Mouse (Mus musculus): Measurements from ENCODE around the gene Rfx8. TPM values are rescaled to one million over a fixed set of nuclear protein-coding genes. Genes with fewer than 3 reads are reported as not detected.

Rfx8 gene
- polyA plus RNA-seq, 1 experiment: 0.16 TPM

GRCm38 (mm10) chr1:39691974-39692373 is 28.8 kb downstream of the Rfx8 start:
- Histone ChIP-seq H3K4me3 (no peak overlapping the region), H3K36me3 (ENCODE audit: control insufficient read depth, insufficient read depth) (no peaks in the 10 kb centered on the region), H3K4me2 (ENCODE audit: low read depth) (no peak overlapping the region)

DNA sequence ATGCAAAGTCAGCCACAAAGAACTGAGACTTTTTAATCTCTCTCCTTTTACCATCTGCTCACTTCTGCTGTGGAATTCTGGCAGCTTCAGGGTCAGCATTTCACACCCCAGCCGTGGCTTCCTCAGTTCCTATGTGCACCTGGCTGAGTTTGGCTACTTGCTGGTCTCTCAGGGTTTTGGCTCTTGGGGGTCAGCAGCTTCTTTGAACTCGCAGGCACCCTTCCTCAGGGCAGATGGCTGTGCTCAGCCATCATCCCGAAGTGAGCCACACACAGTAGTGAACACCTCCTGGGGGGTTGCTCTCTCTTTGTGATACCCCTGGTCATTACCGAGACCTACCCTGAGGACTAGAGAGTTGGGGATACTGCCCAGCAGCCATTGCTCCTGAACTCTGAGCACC is 29.7 kb downstream of the Rfx8 start:
- Histone ChIP-seq H3K36me3 (ENCODE audit: control insufficient read depth, insufficient read depth) (no peaks in the 10 kb centered on the region), H3K27me3 (ENCODE audit: control insufficient read depth, insufficient read depth, insufficient read length) (no peaks in the 10 kb centered on the region)
- TF ChIP-seq POLR2A (IDR thresholded peaks at IDR 0.05; ENCODE audit: insufficient read length, low read depth): no peak
- TF ChIP-seq MAX (IDR thresholded peaks at IDR 0.05; ENCODE audit: low read depth): no peak
- TF ChIP-seq MYOD1 (IDR thresholded peaks at IDR 0.05; ENCODE audit: control insufficient read depth in 1 of 3, insufficient read length in 2 of 3, low read depth in 2 of 3): no peak
- TF ChIP-seq SRF (IDR thresholded peaks at IDR 0.05; ENCODE audit: control insufficient read depth, insufficient read length, low read depth): no peak
- no peak for TF ChIP-seq TCF12 (IDR thresholded peaks at IDR 0.05; ENCODE audit: insufficient read depth, poor library complexity, severe bottlenecking)
- TF ChIP-seq CEBPB (IDR thresholded peaks at IDR 0.05; ENCODE audit: insufficient read depth, poor library complexity, severe bottlenecking): no peak
- TF ChIP-seq USF1 (IDR thresholded peaks at IDR 0.05; ENCODE audit: low read depth): no peak
- TF ChIP-seq POLR2AphosphoS2 (IDR thresholded peaks at IDR 0.05; ENCODE audit: insufficient read length, low read depth): no peak
- no peak for TF ChIP-seq MYOG (IDR thresholded peaks at IDR 0.05; ENCODE audit: control insufficient read depth in 1 of 3, insufficient read depth in 1 of 3, insufficient read length in 2 of 3, low read depth in 2 of 3)
- TF ChIP-seq E2F4 (IDR thresholded peaks at IDR 0.05; ENCODE audit: insufficient read depth): no peak
- TF ChIP-seq REST (IDR thresholded peaks at IDR 0.05; ENCODE audit: insufficient read depth, insufficient read length): no peak
- no peak for TF ChIP-seq TCF3 (IDR thresholded peaks at IDR 0.05; ENCODE audit: insufficient read length, low read depth)

More at GRCm38 (mm10) chr1:39691974-39692373, 28.8 kb downstream of the Rfx8 start:
- Histone ChIP-seq H3K27me3 (ENCODE audit: control insufficient read depth, insufficient read depth, insufficient read length) (no peaks in the 10 kb centered on the region), H3ac (ENCODE audit: control insufficient read depth, insufficient read length) (no peak overlapping the region), H3K79me2 (ENCODE audit: control insufficient read depth, insufficient read depth) (no peaks in the 10 kb centered on the region)
- TF ChIP-seq CEBPB (IDR thresholded peaks at IDR 0.05; ENCODE audit: insufficient read depth, poor library complexity, severe bottlenecking) (no peak), USF1 (IDR thresholded peaks at IDR 0.05; ENCODE audit: low read depth) (no peak), POLR2A (IDR thresholded peaks at IDR 0.05; ENCODE audit: insufficient read length, low read depth) (no peak), MYOD1 (IDR thresholded peaks at IDR 0.05; ENCODE audit: control insufficient read depth in 1 of 3, insufficient read length in 2 of 3, low read depth in 2 of 3) (peak; percentile 89 to 97 (median 94)), REST (IDR thresholded peaks at IDR 0.05; ENCODE audit: insufficient read depth, insufficient read length) (no peak), MAX (IDR thresholded peaks at IDR 0.05; ENCODE audit: low read depth) (no peak), TCF3 (IDR thresholded peaks at IDR 0.05; ENCODE audit: insufficient read length, low read depth) (no peak), E2F4 (IDR thresholded peaks at IDR 0.05; ENCODE audit: insufficient read depth) (no peak), TCF12 (IDR thresholded peaks at IDR 0.05; ENCODE audit: insufficient read depth, poor library complexity, severe bottlenecking) (peak; percentile 51), POLR2AphosphoS2 (IDR thresholded peaks at IDR 0.05; ENCODE audit: insufficient read length, low read depth) (no peak), SRF (IDR thresholded peaks at IDR 0.05; ENCODE audit: control insufficient read depth, insufficient read length, low read depth) (no peak), MYOG (IDR thresholded peaks at IDR 0.05; ENCODE audit: control insufficient read depth in 1 of 3, insufficient read depth in 1 of 3, insufficient read length in 2 of 3, low read depth in 2 of 3) (peak in 2 of 3 experiments; percentile 11 to 77)

GRCm38 (mm10) chr1:39688573-39688972 is 32.2 kb downstream of the Rfx8 start:
- H3K4me3 ChIP-seq: no peak overlapping the region
- H3K79me2 ChIP-seq (ENCODE audit: control insufficient read depth, insufficient read depth): no peaks in the 10 kb centered on the region
- H3ac ChIP-seq (ENCODE audit: control insufficient read depth, insufficient read length): no peak overlapping the region
- H3K27me3 ChIP-seq (ENCODE audit: control insufficient read depth, insufficient read depth, insufficient read length): no peaks in the 10 kb centered on the region
- no peak for TF ChIP-seq POLR2A (IDR thresholded peaks at IDR 0.05; ENCODE audit: insufficient read length, low read depth)
- no peak for TF ChIP-seq MAX (IDR thresholded peaks at IDR 0.05; ENCODE audit: low read depth)
- TF ChIP-seq TCF3 (IDR thresholded peaks at IDR 0.05; ENCODE audit: insufficient read length, low read depth): no peak
- TF ChIP-seq CEBPB (IDR thresholded peaks at IDR 0.05; ENCODE audit: insufficient read depth, poor library complexity, severe bottlenecking): no peak
- TF ChIP-seq E2F4 (IDR thresholded peaks at IDR 0.05; ENCODE audit: insufficient read depth): no peak
- no peak for TF ChIP-seq MYOD1 (IDR thresholded peaks at IDR 0.05; ENCODE audit: control insufficient read depth in 1 of 3, insufficient read length in 2 of 3, low read depth in 2 of 3)
- TF ChIP-seq TCF12 (IDR thresholded peaks at IDR 0.05; ENCODE audit: insufficient read depth, poor library complexity, severe bottlenecking): no peak
- TF ChIP-seq REST (IDR thresholded peaks at IDR 0.05; ENCODE audit: insufficient read depth, insufficient read length): no peak
- no peak for TF ChIP-seq MYOG (IDR thresholded peaks at IDR 0.05; ENCODE audit: control insufficient read depth in 1 of 3, insufficient read depth in 1 of 3, insufficient read length in 2 of 3, low read depth in 2 of 3)
- TF ChIP-seq SRF (IDR thresholded peaks at IDR 0.05; ENCODE audit: control insufficient read depth, insufficient read length, low read depth): no peak
- TF ChIP-seq POLR2AphosphoS2 (IDR thresholded peaks at IDR 0.05; ENCODE audit: insufficient read length, low read depth): no peak
- TF ChIP-seq USF1 (IDR thresholded peaks at IDR 0.05; ENCODE audit: low read depth): no peak
- no peak overlapping the region for H3K4me2 ChIP-seq (ENCODE audit: low read depth)
- no peaks in the 10 kb centered on the region for H3K36me3 ChIP-seq (ENCODE audit: control insufficient read depth, insufficient read depth)

More for the DNA sequence above, 29.7 kb downstream of the Rfx8 start:
- no peak overlapping the region for H3K4me2 ChIP-seq (ENCODE audit: low read depth)
- no peak overlapping the region for H3K4me3 ChIP-seq
- H3ac ChIP-seq (ENCODE audit: control insufficient read depth, insufficient read length): no peak overlapping the region
- no peaks in the 10 kb centered on the region for H3K79me2 ChIP-seq (ENCODE audit: control insufficient read depth, insufficient read depth)

DNA sequence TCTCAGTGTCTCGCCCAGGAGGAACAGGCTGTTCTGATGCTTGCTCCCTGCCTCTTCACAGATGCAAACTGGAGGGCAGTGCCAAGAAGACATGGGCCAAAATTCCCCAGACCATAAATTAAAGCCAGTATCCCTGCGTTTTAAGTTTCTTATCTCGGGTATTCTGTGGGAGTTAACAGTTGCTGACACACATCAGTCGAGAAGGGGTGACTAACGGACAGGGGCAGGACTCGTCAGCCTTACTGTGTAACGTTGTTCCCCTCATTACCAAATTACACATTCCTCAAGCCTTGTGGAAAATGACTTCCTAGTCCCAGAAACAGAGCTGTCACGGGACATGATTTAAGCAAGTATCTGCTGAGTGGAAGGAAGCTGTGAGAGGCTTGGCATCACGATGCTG is 33.5 kb downstream of the Rfx8 start:
- Histone ChIP-seq H3ac (ENCODE audit: control insufficient read depth, insufficient read length) (no peak overlapping the region), H3K4me3 (no peak overlapping the region), H3K4me2 (ENCODE audit: low read depth) (peak overlapping the region; percentile 65), H3K79me2 (ENCODE audit: control insufficient read depth, insufficient read depth) (no peaks in the 10 kb centered on the region), H3K27me3 (ENCODE audit: control insufficient read depth, insufficient read depth, insufficient read length) (no peaks in the 10 kb centered on the region), H3K36me3 (ENCODE audit: control insufficient read depth, insufficient read depth) (no peaks in the 10 kb centered on the region)
- TF ChIP-seq MYOG (IDR thresholded peaks at IDR 0.05; ENCODE audit: control insufficient read depth in 1 of 3, insufficient read depth in 1 of 3, insufficient read length in 2 of 3, low read depth in 2 of 3) (no peak), MYOD1 (IDR thresholded peaks at IDR 0.05; ENCODE audit: control insufficient read depth in 1 of 3, insufficient read length in 2 of 3, low read depth in 2 of 3) (peak in 2 of 3 experiments; percentile 76 to 81), TCF12 (IDR thresholded peaks at IDR 0.05; ENCODE audit: insufficient read depth, poor library complexity, severe bottlenecking) (peak; percentile 31), TCF3 (IDR thresholded peaks at IDR 0.05; ENCODE audit: insufficient read length, low read depth) (no peak), SRF (IDR thresholded peaks at IDR 0.05; ENCODE audit: control insufficient read depth, insufficient read length, low read depth) (no peak)
